22 mouse cellular contexts compared by ENCODE assay signal in genomic region chr15:23016680-23017079, GRCm38 (mm10).
"Had no signal": no experiment of that assay in that cellular context is flagged by ENCODE, and none has a peak within 500 bp of the region (broad histone marks: within the 10 kb centered on the region; RNA-seq: fewer than 3 reads in every experiment).

No protein-coding gene starts in this region.

- H3K4me3 ChIP-seq: layer of hippocampus, adult 2 months; limb, embryonic 10.5 days; limb, embryonic 13.5 days; liver, embryonic 12.5 days; liver, embryonic 15.5 days; lung, embryonic 15.5 days; megakaryocyte, embryonic 14.5 days; midbrain, embryonic 10.5 days; neural tube, embryonic 13.5 days; stomach, embryonic 15.5 days had no signal

- H3K27me3 ChIP-seq: limb, embryonic 13.5 days; liver, embryonic 12.5 days; liver, embryonic 15.5 days; lung, embryonic 15.5 days; megakaryocyte, embryonic 14.5 days; neural tube, embryonic 13.5 days; stomach, embryonic 15.5 days had no signal

- ATAC-seq: liver, embryonic 12.5 days had no signal

- DNase-seq: kidney, adult 18-20 months; kidney, postnatal 25 days; layer of hippocampus, adult 9-11 months; liver; lung, adult 18-20 months; lung, postnatal 10 days; lung, postnatal 36 days; retina, postnatal 1 day; right cerebral cortex, postnatal 25 days; spleen, adult 18-20 months; thymus, postnatal 25 days had no signal

- H3K9ac ChIP-seq: limb, embryonic 13.5 days; liver, embryonic 12.5 days; liver, embryonic 15.5 days; lung, embryonic 15.5 days; neural tube, embryonic 13.5 days; stomach, embryonic 15.5 days had no signal

- H3K27ac ChIP-seq: kidney, postnatal 0 days; layer of hippocampus, adult 2 months; limb, embryonic 10.5 days; limb, embryonic 13.5 days; liver, embryonic 12.5 days; liver, embryonic 15.5 days; lung, embryonic 15.5 days; midbrain, embryonic 10.5 days; neural tube, embryonic 13.5 days; stomach, embryonic 15.5 days had no signal

- H3K4me2 ChIP-seq: limb, embryonic 13.5 days; liver, embryonic 12.5 days; liver, embryonic 15.5 days; lung, embryonic 15.5 days; neural tube, embryonic 13.5 days; stomach, embryonic 15.5 days had no signal

- H3K36me3 ChIP-seq: limb, embryonic 10.5 days; limb, embryonic 13.5 days; liver, embryonic 12.5 days; liver, embryonic 15.5 days; lung, embryonic 15.5 days; midbrain, embryonic 10.5 days; neural tube, embryonic 13.5 days; stomach, embryonic 15.5 days had no signal

- H3K9me3 ChIP-seq: limb, embryonic 10.5 days; limb, embryonic 13.5 days; liver, embryonic 12.5 days; liver, embryonic 15.5 days; lung, embryonic 15.5 days; megakaryocyte, embryonic 14.5 days; midbrain, embryonic 10.5 days; neural tube, embryonic 13.5 days; stomach, embryonic 15.5 days had no signal

- H3K4me1 ChIP-seq: limb, embryonic 10.5 days; limb, embryonic 13.5 days; liver, embryonic 12.5 days; liver, embryonic 15.5 days; lung, embryonic 15.5 days; megakaryocyte, embryonic 14.5 days; neural tube, embryonic 13.5 days; stomach, embryonic 15.5 days had no signal
